Mouse (Mus musculus) intestine, postnatal 0 days (tissue): ENCODE measurements around the gene Csnk1g2. TPM values are rescaled to one million over a fixed set of nuclear protein-coding genes. Genes with fewer than 3 reads are reported as not detected.

Experiments
- ATAC-seq: fragments of 200-750 bp; cut with Nextera tagmentation; 2 replicates; pipeline ENCODE4 v1.8.0; 2017; ENCODE audit warnings: mild to moderate bottlenecking, moderate TSS enrichment, moderate library complexity
- H3K27ac ChIP-seq: fragments of 300-500 bp; sonication (generic); 2 replicates; pipeline ENCODE4 v1.5.1; 2014; ENCODE audit warnings: mild to moderate bottlenecking, low read depth, low read length, moderate library complexity
- H3K27me3 ChIP-seq: fragments of 300-500 bp; sonication (generic); replicated peaks from 2 replicates; pipeline ENCODE4 v1.6.1; 2014; ENCODE audit warnings: low read length, mixed read lengths; ENCODE audit not compliant: control insufficient read depth, insufficient read depth
- H3K36me3 ChIP-seq: fragments of 300-500 bp; sonication (generic); 2 replicates; pipeline ENCODE4 v1.6.1; 2014; ENCODE audit warnings: mild to moderate bottlenecking, moderate library complexity; ENCODE audit not compliant: control insufficient read depth, insufficient read depth
- H3K4me1 ChIP-seq: fragments of 300-500 bp; sonication (generic); replicated peaks from 2 replicates; pipeline ENCODE4 v1.6.1; 2014; ENCODE audit warnings: antibody characterized with exemption, low read length, mixed read lengths; ENCODE audit not compliant: control insufficient read depth, insufficient read depth
- H3K4me2 ChIP-seq: fragments of 300-500 bp; sonication (generic); replicated peaks from 2 replicates; pipeline ENCODE4 v1.6.1; 2014; ENCODE audit warnings: low read depth, mild to moderate bottlenecking, moderate library complexity
- H3K4me3 ChIP-seq: fragments of 300-500 bp; sonication (generic); 2 replicates; pipeline ENCODE4 v1.5.1; 2014; ENCODE audit warnings: low read depth, low read length
- H3K9ac ChIP-seq: fragments of 300-500 bp; sonication (generic); 2 replicates; pipeline ENCODE4 v1.6.1; 2014; ENCODE audit warnings: mild to moderate bottlenecking, low read depth, low read length
- H3K9me3 ChIP-seq: fragments of 300-500 bp; sonication (generic); 2 replicates; pipeline ENCODE4 v1.6.1; 2016; ENCODE audit warnings: mixed run types; ENCODE audit not compliant: control insufficient read depth
- CTCF ChIP-seq: sonication (generic); IDR thresholded peaks from 2 replicates; pipeline ENCODE4 v1.5.1; 2016; ENCODE audit warnings: low read depth, mild to moderate bottlenecking, control low read depth, antibody characterized with exemption, moderate library complexity
- WGBS: fragments of 180-500 bp; shearing (Covaris S2); extraction: QIAGEN DNeasy Blood & Tissue Kit; methylation state at CpG from one replicate; pipeline ENCODE4 v1.1.7; 2014; 5-methylcytosine and 5-hydroxymethylcytosine counted together
- polyA plus RNA-seq: library from polyadenylated mRNA; unstranded; fragments of >200 nt; fragmentation: Nextera tagmentation; extraction: Ambion mirVana; gene quantifications from 2 replicates; pipeline ENCODE4 v1.2.1, GENCODE M21; 2015

Gene Csnk1g2
- polyA plus RNA-seq, 1 experiment from 2014 or later = 97.5 TPM

DNA sequence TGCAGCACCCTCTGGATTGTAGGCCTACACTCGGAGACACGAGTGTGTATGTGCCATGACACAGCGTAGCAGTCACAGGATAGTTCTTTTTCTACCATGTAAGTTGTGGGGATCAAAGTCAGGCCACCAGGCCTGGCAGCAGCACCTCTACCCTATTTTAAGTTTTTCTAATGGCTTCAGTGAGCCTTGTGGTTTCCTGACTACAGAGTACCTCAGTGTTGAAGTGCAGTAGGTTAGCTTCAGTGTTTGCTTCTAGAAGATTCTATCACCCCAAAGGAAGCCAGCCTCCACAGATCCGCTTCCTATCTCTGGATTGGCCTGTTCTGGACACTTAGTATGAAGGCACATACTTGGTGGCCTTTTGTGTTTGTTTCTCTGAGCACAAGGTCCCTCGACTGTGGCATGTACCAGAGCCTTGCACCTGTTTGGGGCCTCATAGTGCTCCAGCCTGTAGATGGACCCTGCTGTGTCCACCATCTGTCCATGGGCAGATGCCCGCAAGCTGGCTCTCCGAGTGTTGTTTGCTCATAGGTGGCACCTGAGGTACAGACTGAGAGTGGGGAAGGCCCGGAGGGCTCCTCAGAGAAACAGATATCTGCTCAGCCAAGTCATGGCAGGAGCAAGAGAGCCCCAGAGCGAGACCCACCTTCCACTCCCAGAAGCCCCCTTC, 12.4 kb upstream of the Csnk1g2 start:
- Histone ChIP-seq H3K36me3 (peaks cover 67% of the 10 kb centered on the region), H3K4me1 (no peaks in the 10 kb centered on the region), H3K4me2 (no peak overlapping the region), H3K27me3 (no peaks in the 10 kb centered on the region), H3K4me3 (no peak overlapping the region), H3K27ac (no peak overlapping the region), H3K9ac (no peak overlapping the region), H3K9me3 (no peaks in the 10 kb centered on the region)
- 90% methylated on average over 9 of the region's 9 CpGs for WGBS
- no peak for TF ChIP-seq CTCF
- no peak for ATAC-seq

DNA sequence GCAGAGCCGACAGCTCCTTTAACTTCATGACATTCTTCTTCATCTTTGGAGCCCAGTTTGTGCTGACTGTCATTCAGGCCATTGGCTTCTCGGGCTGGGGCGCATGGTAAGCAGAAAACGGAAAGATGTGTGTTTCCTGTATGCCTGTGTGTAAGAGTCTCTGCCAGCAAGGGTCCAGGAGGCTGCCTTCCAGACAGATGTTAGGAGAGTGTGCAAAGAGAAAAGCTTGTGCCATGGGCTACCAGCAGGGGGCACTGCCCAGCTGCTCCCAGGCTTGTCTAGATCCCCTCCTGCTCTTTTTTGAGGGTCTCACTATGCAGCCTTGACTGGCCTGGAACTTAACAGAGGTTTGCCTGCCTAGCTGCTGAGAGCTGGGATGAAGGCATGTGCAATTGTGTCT, 11.6 kb upstream of the Csnk1g2 start:
- TF ChIP-seq CTCF = peak; percentile 86
- Histone ChIP-seq H3K9ac (no peak overlapping the region), H3K27me3 (no peaks in the 10 kb centered on the region), H3K4me2 (no peak overlapping the region), H3K27ac (no peak overlapping the region), H3K36me3 (peaks cover 71% of the 10 kb centered on the region), H3K4me1 (no peaks in the 10 kb centered on the region), H3K9me3 (no peaks in the 10 kb centered on the region), H3K4me3 (no peak overlapping the region)
- no peak for ATAC-seq
- 82% methylated on average over 4 of the region's 4 CpGs for WGBS

DNA sequence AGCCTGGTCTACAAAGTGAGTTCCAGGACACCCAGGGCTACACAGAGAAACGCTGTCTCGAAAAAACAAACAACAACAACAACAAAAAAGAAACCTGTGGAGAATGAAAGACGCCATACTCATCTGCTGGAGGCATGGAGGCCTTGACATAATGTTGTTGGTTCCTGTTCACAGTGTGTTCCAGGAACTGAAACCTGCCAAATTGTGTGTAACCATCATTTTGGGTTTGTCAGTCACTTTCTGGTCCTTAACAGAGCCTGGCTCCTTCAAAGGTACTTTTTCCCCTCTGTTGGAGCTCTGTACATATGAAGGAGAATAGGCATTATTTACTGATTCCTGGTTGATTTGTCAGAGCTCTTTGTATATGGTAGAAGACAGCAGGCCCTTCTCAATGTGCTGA, 10.7 kb upstream of the Csnk1g2 start:
- Histone ChIP-seq H3K4me3 (no peak overlapping the region), H3K9ac (no peak overlapping the region), H3K27me3 (no peaks in the 10 kb centered on the region), H3K4me1 (no peaks in the 10 kb centered on the region), H3K27ac (no peak overlapping the region), H3K36me3 (peaks cover 63% of the 10 kb centered on the region), H3K4me2 (no peak overlapping the region), H3K9me3 (no peaks in the 10 kb centered on the region)
- WGBS = 93% methylated on average over 3 of the region's 3 CpGs
- ATAC-seq = no peak
- no peak for TF ChIP-seq CTCF

DNA sequence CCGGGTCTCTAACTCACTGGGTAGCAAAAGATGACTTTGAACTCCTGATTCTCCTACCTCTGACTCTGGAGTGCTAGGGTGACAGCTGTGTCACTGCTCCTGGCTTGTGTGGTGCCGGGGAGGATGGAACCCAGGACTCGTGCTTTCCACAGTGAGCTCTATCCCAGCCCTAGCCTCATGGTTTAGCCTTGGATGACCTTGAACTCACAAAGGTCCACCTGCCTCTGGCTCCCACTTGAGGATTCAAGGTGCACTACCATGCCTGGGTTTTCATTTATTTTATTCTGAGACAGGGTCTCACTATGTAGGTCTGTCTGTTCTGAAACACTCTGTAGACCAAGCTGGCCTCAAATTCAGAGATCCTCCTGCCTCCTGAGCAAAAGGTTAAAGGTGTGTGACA, 8.8 kb upstream of the Csnk1g2 start:
- H3K9me3 ChIP-seq = no peaks in the 10 kb centered on the region
- ATAC-seq = no peak
- no peak overlapping the region for H3K4me2 ChIP-seq
- no peaks in the 10 kb centered on the region for H3K4me1 ChIP-seq
- no peaks in the 10 kb centered on the region for H3K27me3 ChIP-seq
- H3K36me3 ChIP-seq = peaks cover 44% of the 10 kb centered on the region
- no peak overlapping the region for H3K9ac ChIP-seq
- no peak for TF ChIP-seq CTCF
- WGBS = 82% methylated on average over 3 of the region's 3 CpGs
- H3K27ac ChIP-seq = no peak overlapping the region
- H3K4me3 ChIP-seq = no peak overlapping the region

DNA sequence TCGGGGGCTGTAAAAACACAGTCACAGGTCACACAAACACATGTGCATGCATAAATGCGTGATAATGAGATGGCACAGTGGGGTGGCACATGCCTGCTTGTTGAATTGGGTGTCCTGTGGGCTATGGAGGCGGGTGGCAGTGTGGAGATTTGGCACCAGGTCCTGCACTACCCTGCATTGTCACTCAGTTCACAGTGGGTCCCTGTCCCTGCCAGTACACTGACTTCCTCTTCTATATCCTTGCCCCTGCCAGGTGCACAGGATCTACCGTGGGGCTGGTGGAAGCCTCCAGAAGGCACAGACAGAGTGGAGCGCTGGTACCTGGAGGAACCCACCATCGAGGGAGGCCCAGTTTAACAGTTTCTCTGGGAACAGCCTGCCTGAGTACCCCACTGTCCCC, 8.3 kb upstream of the Csnk1g2 start:
- H3K27ac ChIP-seq = no peak overlapping the region
- no peak for TF ChIP-seq CTCF
- H3K9me3 ChIP-seq = no peaks in the 10 kb centered on the region
- no peak overlapping the region for H3K4me3 ChIP-seq
- no peaks in the 10 kb centered on the region for H3K4me1 ChIP-seq
- ATAC-seq = no peak
- 87% methylated on average over 6 of the region's 6 CpGs for WGBS
- H3K9ac ChIP-seq = no peak overlapping the region
- H3K4me2 ChIP-seq = no peak overlapping the region
- no peaks in the 10 kb centered on the region for H3K27me3 ChIP-seq
- H3K36me3 ChIP-seq = peaks cover 43% of the 10 kb centered on the region

DNA sequence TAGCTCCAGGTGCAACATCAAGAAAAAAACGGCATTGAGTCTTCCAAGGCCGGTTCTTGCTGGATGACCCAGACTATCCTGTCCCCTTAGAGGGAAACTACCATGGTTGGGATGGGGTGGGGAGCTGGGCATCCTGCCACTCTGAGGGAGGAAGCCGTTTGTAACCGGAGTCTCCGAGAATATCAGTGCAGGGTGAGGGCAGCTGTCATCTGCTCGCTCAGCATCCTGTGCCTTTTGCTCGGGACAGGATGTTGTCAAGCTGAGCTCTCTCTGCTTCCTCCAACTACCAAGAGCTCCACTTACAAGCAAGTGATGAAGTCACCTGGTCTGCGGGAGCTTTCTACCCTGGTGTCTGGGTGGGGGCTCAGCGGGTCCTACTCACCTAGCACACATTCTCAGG, 4.5 kb upstream of the Csnk1g2 start:
- Histone ChIP-seq H3K36me3 (peaks cover 24% of the 10 kb centered on the region), H3K4me1 (no peaks in the 10 kb centered on the region; the same call in 1 of the 2 replicates), H3K9ac (no peak overlapping the region), H3K4me3 (no peak overlapping the region), H3K27ac (no peak overlapping the region), H3K27me3 (no peaks in the 10 kb centered on the region), H3K4me2 (no peak overlapping the region), H3K9me3 (no peaks in the 10 kb centered on the region)
- no peak for ATAC-seq
- TF ChIP-seq CTCF = no peak
- WGBS = 71% methylated on average over 9 of the region's 9 CpGs
